ENCODE assay signal across 34 mouse cellular contexts in genomic region chr7:18710846-18711245, GRCm38 (mm10). TPM values are rescaled to one million over a fixed set of nuclear protein-coding genes. Genes with fewer than 3 reads are reported as not detected.
"Had no signal": no experiment of that assay in that cellular context is flagged by ENCODE, and none has a peak within 500 bp of the region (broad histone marks: within the 10 kb centered on the region; RNA-seq: fewer than 3 reads in every experiment).

No protein-coding gene starts in this region.

- H3K27ac ChIP-seq: left cerebral cortex, adult 2 months; limb, embryonic 10.5 days; limb, embryonic 12.5 days; limb, embryonic 13.5 days; limb, embryonic 15.5 days; liver, embryonic 12.5 days; liver, embryonic 13.5 days; liver, embryonic 14.5 days; liver, embryonic 15.5 days; lung, embryonic 15.5 days; macrophage; midbrain, embryonic 10.5 days; midbrain, embryonic 12.5 days; midbrain, embryonic 13.5 days; midbrain, embryonic 15.5 days had no signal

- H3K36me3 ChIP-seq: limb, embryonic 10.5 days; limb, embryonic 12.5 days; limb, embryonic 13.5 days; limb, embryonic 15.5 days; liver, embryonic 12.5 days; liver, embryonic 13.5 days; liver, embryonic 15.5 days; lung, embryonic 15.5 days; midbrain, embryonic 10.5 days; midbrain, embryonic 12.5 days; midbrain, embryonic 13.5 days; midbrain, embryonic 15.5 days had no signal

- ATAC-seq: liver, embryonic 12.5 days; liver, postnatal 0 days; lung, postnatal 0 days; midbrain, embryonic 13.5 days; midbrain, embryonic 15.5 days; midbrain, embryonic 16.5 days had no signal

- H3K4me1 ChIP-seq: limb, embryonic 10.5 days; limb, embryonic 12.5 days; limb, embryonic 13.5 days; limb, embryonic 15.5 days; liver, embryonic 12.5 days; liver, embryonic 13.5 days; liver, embryonic 15.5 days; lung, embryonic 15.5 days; midbrain, embryonic 10.5 days; midbrain, embryonic 12.5 days; midbrain, embryonic 13.5 days; midbrain, embryonic 15.5 days had no signal

- H3K9ac ChIP-seq: limb, embryonic 12.5 days; limb, embryonic 13.5 days; limb, embryonic 15.5 days; liver, embryonic 12.5 days; liver, embryonic 13.5 days; liver, embryonic 14.5 days; liver, embryonic 15.5 days; liver, postnatal 0 days; lung, embryonic 15.5 days; midbrain, embryonic 12.5 days; midbrain, embryonic 13.5 days; midbrain, embryonic 15.5 days had no signal

- H3K4me3 ChIP-seq: left cerebral cortex, adult 2 months; limb, embryonic 10.5 days; limb, embryonic 12.5 days; limb, embryonic 13.5 days; limb, embryonic 15.5 days; liver, embryonic 12.5 days; liver, embryonic 13.5 days; liver, embryonic 15.5 days; lung, embryonic 15.5 days; megakaryocyte, embryonic 14.5 days; midbrain, embryonic 10.5 days; midbrain, embryonic 12.5 days; midbrain, embryonic 13.5 days; midbrain, embryonic 15.5 days; myocyte had no signal

- H3K27me3 ChIP-seq: limb, embryonic 12.5 days; limb, embryonic 13.5 days; limb, embryonic 15.5 days; liver, embryonic 12.5 days; liver, embryonic 13.5 days; liver, embryonic 15.5 days; lung, embryonic 15.5 days; megakaryocyte, embryonic 14.5 days; midbrain, embryonic 12.5 days; midbrain, embryonic 13.5 days; midbrain, embryonic 15.5 days had no signal

- H3K4me2 ChIP-seq: limb, embryonic 12.5 days; limb, embryonic 13.5 days; limb, embryonic 15.5 days; liver, embryonic 11.5 days; liver, embryonic 12.5 days; liver, embryonic 13.5 days; liver, embryonic 15.5 days; lung, embryonic 15.5 days; midbrain, embryonic 11.5 days; midbrain, embryonic 12.5 days; midbrain, embryonic 13.5 days; midbrain, embryonic 15.5 days had no signal

- H3K9me3 ChIP-seq: limb, embryonic 12.5 days; limb, embryonic 13.5 days; limb, embryonic 15.5 days; liver, embryonic 12.5 days; liver, embryonic 13.5 days; liver, embryonic 15.5 days; lung, embryonic 15.5 days; megakaryocyte, embryonic 14.5 days; midbrain, embryonic 10.5 days; midbrain, embryonic 12.5 days; midbrain, embryonic 13.5 days; midbrain, embryonic 15.5 days had no signal

- DNase-seq: left cerebral cortex, postnatal 4 days; liver; liver, embryonic 13.5 days; liver, postnatal 0 days; lung, adult 18-20 months; lung, adult 2 months; lung, postnatal 14 days had no signal

RNA-seq across cellular contexts. Expression of gene Psg22, which starts 7.0 kb away (rescaled TPM):
- polyA plus RNA-seq: limb, embryonic 10.5 days; limb, embryonic 11.5 days; limb, embryonic 12.5 days; limb, embryonic 13.5 days; limb, embryonic 15.5 days; liver, embryonic 11.5 days; lung, adult 2 months; lung, embryonic 15.5 days; lung, embryonic 16.5 days; lung, postnatal 0 days; macrophage; midbrain, embryonic 10.5 days; midbrain, embryonic 11.5 days; midbrain, embryonic 12.5 days; midbrain, embryonic 13.5 days; midbrain, embryonic 14.5 days; midbrain, embryonic 15.5 days; midbrain, embryonic 16.5 days; midbrain, postnatal 0 days; myocyte had no signal

RNA-seq across cellular contexts. Expression of gene Psg20, which starts 24.9 kb away (rescaled TPM):
- polyA plus RNA-seq: limb, embryonic 10.5 days; limb, embryonic 11.5 days; limb, embryonic 12.5 days; limb, embryonic 13.5 days; limb, embryonic 14.5 days; limb, embryonic 15.5 days; liver, adult 2 months; liver, embryonic 11.5 days; liver, embryonic 12.5 days; liver, embryonic 13.5 days; liver, embryonic 14.5 days; liver, embryonic 15.5 days; liver, embryonic 16.5 days; liver, postnatal 0 days; lung, adult 2 months; lung, embryonic 15.5 days; lung, embryonic 16.5 days; lung, postnatal 0 days; macrophage; midbrain, embryonic 10.5 days; midbrain, embryonic 11.5 days; midbrain, embryonic 12.5 days; midbrain, embryonic 13.5 days; midbrain, embryonic 14.5 days; midbrain, embryonic 15.5 days; midbrain, embryonic 16.5 days; midbrain, postnatal 0 days; myocyte had no signal

RNA-seq across cellular contexts. Expression of gene Psg21, which starts 54.3 kb away (rescaled TPM):
- polyA plus RNA-seq: limb, embryonic 10.5 days; limb, embryonic 11.5 days; limb, embryonic 12.5 days; limb, embryonic 13.5 days; limb, embryonic 15.5 days; liver, adult 2 months; liver, embryonic 11.5 days; liver, embryonic 12.5 days; liver, embryonic 13.5 days; liver, embryonic 14.5 days; liver, embryonic 15.5 days; liver, embryonic 16.5 days; liver, postnatal 0 days; lung, adult 2 months; lung, embryonic 15.5 days; lung, embryonic 16.5 days; lung, postnatal 0 days; macrophage; midbrain, embryonic 10.5 days; midbrain, embryonic 11.5 days; midbrain, embryonic 12.5 days; midbrain, embryonic 13.5 days; midbrain, embryonic 14.5 days; midbrain, embryonic 15.5 days; midbrain, embryonic 16.5 days; midbrain, postnatal 0 days; myocyte had no signal
